Mouse (Mus musculus) neural tube, embryonic 14.5 days (tissue): ENCODE measurements at regions not wholly inside any gene's neighbourhood (a gene's known extent, or its start where the extent isn't known, plus 50 kb on each side); places are given as distances from the start of the nearest gene placed in this dataset.

Source experiments
- ATAC-seq: fragments of 200-750 bp; cut with Nextera tagmentation; 2 replicates; pipeline ENCODE4 v1.8.0; 2017; ENCODE audit warnings: low read depth, mild to moderate bottlenecking, moderate TSS enrichment, moderate library complexity
- H3K27ac ChIP-seq: fragments of 300-500 bp; sonication (generic); 2 replicates; pipeline ENCODE4 v1.5.1; 2014; ENCODE audit warnings: low read depth, mild to moderate bottlenecking, control low read depth, low read length, moderate library complexity, mixed read lengths
- H3K27me3 ChIP-seq: fragments of 300-500 bp; sonication (generic); 2 replicates; pipeline ENCODE4 v1.6.1; 2014; ENCODE audit warnings: low read length; ENCODE audit not compliant: control insufficient read depth, insufficient read depth
- H3K36me3 ChIP-seq: fragments of 300-500 bp; sonication (generic); 2 replicates; pipeline ENCODE4 v1.6.1; 2014; ENCODE audit warnings: low read length, mixed read lengths; ENCODE audit not compliant: control insufficient read depth, insufficient read depth
- H3K4me1 ChIP-seq: fragments of 300-500 bp; sonication (generic); 2 replicates; pipeline ENCODE4 v1.6.1; 2014; ENCODE audit warnings: low read length; ENCODE audit not compliant: control insufficient read depth, insufficient read depth
- H3K4me2 ChIP-seq: fragments of 300-500 bp; sonication (generic); 2 replicates; pipeline ENCODE4 v1.6.1; 2014; ENCODE audit warnings: mild to moderate bottlenecking, low read depth, low read length, control low read depth
- H3K4me3 ChIP-seq: fragments of 300-500 bp; sonication (generic); 2 replicates; pipeline ENCODE4 v1.5.1; 2014; ENCODE audit warnings: low read depth, low read length, control low read depth, mixed read lengths
- H3K9ac ChIP-seq: fragments of 300-500 bp; sonication (generic); replicated peaks from 2 replicates; pipeline ENCODE4 v1.6.1; 2014; ENCODE audit warnings: low read depth, mild to moderate bottlenecking, control low read depth, low read length, mixed read lengths
- H3K9me3 ChIP-seq: fragments of 300-500 bp; sonication (generic); 2 replicates; pipeline ENCODE4 v1.6.1; 2016; ENCODE audit warnings: low read length; ENCODE audit not compliant: control insufficient read depth
- WGBS: fragments of 180-500 bp; shearing (Covaris S2); extraction: QIAGEN DNeasy Blood & Tissue Kit; methylation state at CpG from one replicate; pipeline ENCODE4 v1.1.7; 2014; 5-methylcytosine and 5-hydroxymethylcytosine counted together

DNA sequence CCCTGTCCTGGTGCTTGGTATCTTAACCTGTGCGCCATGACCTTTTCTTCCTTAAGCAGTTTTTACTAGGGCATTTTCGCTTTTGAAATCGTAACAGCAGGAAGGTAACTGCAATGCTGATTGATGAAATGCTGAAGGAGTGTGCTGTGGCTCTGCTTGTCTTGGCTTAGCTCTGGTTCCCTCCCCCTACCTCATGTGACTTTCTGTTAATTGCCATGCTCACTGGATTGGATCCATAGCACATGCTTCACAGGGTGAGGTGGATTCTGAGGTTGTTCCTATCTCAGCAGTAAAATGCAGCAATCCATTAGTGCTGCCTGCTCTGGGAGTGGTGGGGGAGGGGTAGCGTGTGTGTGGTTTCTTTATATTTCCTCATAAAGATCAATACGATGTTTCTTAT lies 268.6 kb upstream of the Eef2kmt start:
- H3K9me3 ChIP-seq, result no peaks in the 10 kb centered on the region
- no peak overlapping the region for H3K9ac ChIP-seq
- peaks cover 2% of the 10 kb centered on the region; the same call in 1 of the 2 replicates for H3K4me1 ChIP-seq
- ATAC-seq, result peak; percentile 79
- H3K4me2 ChIP-seq, result no peak overlapping the region
- H3K27ac ChIP-seq, result peak overlapping the region; percentile 70; the same call in 1 of the 2 replicates
- no peaks in the 10 kb centered on the region for H3K36me3 ChIP-seq
- no peak overlapping the region for H3K4me3 ChIP-seq
- 61% methylated on average over 5 of the region's 5 CpGs for WGBS
- H3K27me3 ChIP-seq, result no peaks in the 10 kb centered on the region

DNA sequence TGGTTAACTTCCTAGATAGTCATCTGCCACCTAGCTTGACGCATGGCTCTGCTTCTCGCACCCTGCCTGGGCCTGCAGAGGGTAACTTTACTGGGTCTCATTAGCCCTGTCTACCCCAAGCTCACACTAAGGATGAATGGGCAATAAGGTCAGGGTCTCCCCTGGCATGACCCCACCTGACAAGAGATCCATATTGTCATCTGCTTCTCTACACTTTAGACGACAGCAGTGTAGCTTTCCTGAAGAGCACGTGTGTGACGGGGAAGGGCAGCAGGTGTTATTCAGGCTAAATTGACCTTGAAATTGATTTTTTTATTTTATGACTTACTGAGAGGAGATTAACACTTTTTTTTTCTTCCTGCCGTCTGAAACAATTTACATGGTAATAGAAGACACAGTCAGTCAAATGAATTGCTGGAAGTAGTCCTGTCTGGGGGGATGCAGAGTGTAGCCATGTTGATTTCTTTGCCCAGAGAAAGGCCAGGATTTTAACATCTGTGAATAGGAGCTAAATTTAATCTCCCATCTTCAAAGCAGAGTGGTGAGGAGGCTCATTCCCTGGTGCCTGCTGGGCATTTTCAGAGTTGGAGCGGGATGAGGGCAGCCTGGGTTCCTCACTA lies 267.7 kb upstream of the Eef2kmt start:
- H3K4me2 ChIP-seq, result no peak overlapping the region
- WGBS, result 27% methylated on average over 7 of the region's 7 CpGs
- H3K9ac ChIP-seq, result no peak overlapping the region
- H3K27me3 ChIP-seq, result no peaks in the 10 kb centered on the region
- H3K27ac ChIP-seq, result peak overlapping the region; percentile 70
- no peaks in the 10 kb centered on the region for H3K9me3 ChIP-seq
- no peak overlapping the region for H3K4me3 ChIP-seq
- ATAC-seq, result peak; percentile 59
- no peaks in the 10 kb centered on the region for H3K36me3 ChIP-seq
- peaks cover 2% of the 10 kb centered on the region; the same call in 1 of the 2 replicates for H3K4me1 ChIP-seq

DNA sequence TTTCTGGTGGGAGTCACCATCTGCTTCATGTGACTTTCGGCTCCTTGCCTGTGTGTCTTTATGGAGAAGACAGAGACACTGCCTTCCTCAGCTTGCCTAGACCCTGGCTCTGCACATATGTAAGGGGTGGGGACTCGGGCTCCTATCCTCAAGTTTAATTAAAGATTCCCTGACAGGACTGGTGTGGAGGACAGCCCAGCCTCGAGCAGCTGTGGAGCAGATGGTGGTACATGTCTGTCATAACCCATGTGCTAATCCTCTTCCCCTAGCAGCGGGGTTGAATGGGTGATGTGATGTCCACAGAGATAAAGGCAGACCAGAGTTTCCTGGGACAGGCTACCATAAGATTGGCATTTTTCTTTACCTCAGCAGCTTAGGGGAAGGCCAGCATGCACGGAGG lies 262.0 kb upstream of the Eef2kmt start:
- Histone ChIP-seq H3K9me3 (no peaks in the 10 kb centered on the region), H3K4me1 (no peaks in the 10 kb centered on the region), H3K4me3 (no peak overlapping the region), H3K27me3 (no peaks in the 10 kb centered on the region), H3K27ac (no peak overlapping the region), H3K9ac (no peak overlapping the region), H3K36me3 (no peaks in the 10 kb centered on the region), H3K4me2 (no peak overlapping the region)
- 72% methylated on average over 5 of the region's 5 CpGs for WGBS
- no peak for ATAC-seq

DNA sequence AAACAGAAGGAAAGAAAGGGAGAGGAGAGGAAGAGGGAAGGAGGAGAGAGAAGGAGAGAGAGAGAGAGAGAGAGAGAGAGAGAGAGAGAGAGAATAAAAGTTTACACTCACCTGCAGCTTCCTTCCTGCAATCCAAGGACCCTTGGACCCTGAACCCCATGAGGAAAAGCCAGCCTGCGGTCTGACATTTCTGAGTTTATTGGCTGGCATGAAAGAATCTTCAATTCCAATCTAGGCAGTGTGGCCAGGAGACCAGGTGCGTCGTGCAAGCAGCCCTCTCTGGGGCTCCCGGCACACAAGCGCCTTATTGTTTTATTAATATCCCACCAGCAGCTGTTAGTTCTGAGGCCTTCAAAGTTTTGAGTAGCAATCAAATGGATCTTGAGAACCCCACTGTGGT lies 260.1 kb upstream of the Eef2kmt start:
- Histone ChIP-seq H3K36me3 (no peaks in the 10 kb centered on the region), H3K9ac (no peak overlapping the region), H3K27me3 (no peaks in the 10 kb centered on the region), H3K9me3 (no peaks in the 10 kb centered on the region), H3K4me1 (no peaks in the 10 kb centered on the region), H3K27ac (no peak overlapping the region), H3K4me2 (no peak overlapping the region), H3K4me3 (no peak overlapping the region)
- ATAC-seq, result no peak
- WGBS, result 72% methylated on average over 5 of the region's 5 CpGs

DNA sequence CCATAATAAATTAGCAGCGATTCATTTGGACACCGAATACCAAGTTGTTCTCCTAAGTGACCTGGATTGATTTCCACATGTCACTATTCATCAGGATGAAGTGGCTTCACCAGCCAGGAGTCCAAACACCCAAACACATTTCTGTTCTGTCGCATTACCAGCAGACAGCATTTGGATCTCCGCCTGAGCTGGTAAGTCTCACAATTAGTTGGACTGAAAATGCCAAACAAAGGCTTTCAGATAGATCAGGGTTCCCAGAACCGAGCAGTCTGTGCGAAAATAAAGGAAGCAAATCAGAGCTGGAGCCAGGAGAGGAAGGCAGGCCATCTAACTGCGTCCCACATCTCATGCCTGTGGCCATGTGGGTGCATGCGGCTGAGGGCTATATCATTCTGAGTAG lies 251.5 kb upstream of the Eef2kmt start:
- whole genome bisulfite sequencing, result 63% methylated on average over 8 of the region's 8 CpGs
- Histone ChIP-seq H3K36me3 (no peaks in the 10 kb centered on the region), H3K27me3 (no peaks in the 10 kb centered on the region), H3K27ac (peak overlapping the region; percentile 39; the same call in 1 of the 2 replicates), H3K4me1 (no peaks in the 10 kb centered on the region), H3K9me3 (no peaks in the 10 kb centered on the region), H3K9ac (no peak overlapping the region), H3K4me3 (no peak overlapping the region), H3K4me2 (no peak overlapping the region)
- ATAC-seq, result no peak

DNA sequence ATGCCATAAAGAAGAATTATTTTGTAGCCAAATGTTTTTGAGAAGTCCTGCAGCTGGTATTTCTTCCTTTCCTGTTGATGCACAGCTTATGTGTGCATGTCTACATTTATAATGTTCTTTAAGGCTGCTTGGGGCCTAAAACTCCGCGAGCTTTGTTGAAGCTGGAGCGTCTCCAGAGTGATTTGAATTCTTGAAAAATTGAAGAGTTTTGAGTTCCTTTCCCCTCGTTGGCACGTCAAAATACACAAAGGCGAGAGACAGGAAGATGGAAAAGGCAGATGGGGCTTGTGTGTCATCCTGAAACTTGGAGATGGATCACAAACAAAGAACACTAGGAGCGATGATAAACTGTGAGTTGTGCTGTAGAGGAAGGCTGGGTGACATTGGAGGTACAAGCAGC lies 246.2 kb upstream of the Eef2kmt start:
- H3K27ac ChIP-seq, result no peak overlapping the region
- no peak for ATAC-seq
- H3K4me1 ChIP-seq, result no peaks in the 10 kb centered on the region
- H3K9me3 ChIP-seq, result no peaks in the 10 kb centered on the region
- no peak overlapping the region for H3K4me3 ChIP-seq
- H3K27me3 ChIP-seq, result no peaks in the 10 kb centered on the region
- H3K36me3 ChIP-seq, result no peaks in the 10 kb centered on the region
- H3K9ac ChIP-seq, result no peak overlapping the region
- WGBS, result 91% methylated on average over 7 of the region's 7 CpGs
- no peak overlapping the region for H3K4me2 ChIP-seq

DNA sequence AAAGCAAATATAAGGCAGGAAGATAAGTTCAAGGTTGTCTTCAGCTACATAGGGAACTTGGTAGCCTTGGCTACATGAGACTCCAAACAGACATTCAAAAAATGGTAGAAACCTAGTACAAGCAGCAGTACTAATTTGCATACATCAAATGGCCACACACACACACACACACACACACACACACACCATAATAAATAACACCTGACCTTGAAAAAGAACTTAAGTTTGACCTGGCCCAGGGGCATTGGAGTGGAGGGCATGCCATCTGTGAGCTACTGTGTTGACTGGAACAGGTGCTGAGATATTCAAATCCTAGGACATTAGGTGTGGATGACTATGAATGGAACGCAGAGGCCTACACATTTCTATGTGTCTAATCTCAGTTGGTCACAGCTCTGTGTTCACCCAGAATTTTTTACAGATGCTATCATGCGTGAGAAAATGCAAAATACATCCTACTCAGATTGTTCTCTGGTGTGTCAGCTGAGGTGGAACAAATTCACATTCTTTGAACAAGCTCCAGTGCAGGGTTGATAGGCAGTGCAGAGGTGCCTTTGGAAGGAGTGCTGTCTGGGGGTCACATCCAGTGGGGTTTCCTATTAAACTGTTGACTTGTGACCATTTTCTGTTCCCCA lies 240.4 kb upstream of the Eef2kmt start:
- H3K4me3 ChIP-seq, result no peak overlapping the region
- H3K27ac ChIP-seq, result no peak overlapping the region
- H3K27me3 ChIP-seq, result no peaks in the 10 kb centered on the region
- H3K9ac ChIP-seq, result no peak overlapping the region
- ATAC-seq, result no peak
- H3K9me3 ChIP-seq, result no peaks in the 10 kb centered on the region
- H3K4me2 ChIP-seq, result no peak overlapping the region
- no peaks in the 10 kb centered on the region for H3K4me1 ChIP-seq
- WGBS, result 51% methylated on average over 2 of the region's 2 CpGs
- no peaks in the 10 kb centered on the region for H3K36me3 ChIP-seq

DNA sequence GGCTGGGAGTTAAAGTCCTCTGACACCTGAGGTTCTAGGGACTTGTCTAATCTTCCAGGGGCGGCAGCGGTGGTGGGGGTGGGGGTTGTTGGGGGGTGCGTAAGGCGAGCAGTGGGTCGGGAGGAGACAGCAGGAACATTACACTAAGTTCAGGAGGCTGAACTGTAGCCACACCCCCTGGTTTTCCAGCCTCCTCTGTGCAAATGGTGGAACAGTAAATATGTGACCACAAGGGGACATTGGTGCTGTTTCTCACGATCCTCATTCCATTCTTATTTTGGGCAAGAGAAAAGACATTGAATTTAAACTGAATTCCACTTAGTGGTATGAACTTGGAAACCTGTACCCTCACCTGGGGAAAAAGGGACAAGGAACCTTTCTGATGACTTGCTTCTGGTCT lies 237.6 kb upstream of the Eef2kmt start:
- Histone ChIP-seq H3K9me3 (no peaks in the 10 kb centered on the region), H3K4me1 (no peaks in the 10 kb centered on the region), H3K4me2 (no peak overlapping the region), H3K27ac (no peak overlapping the region), H3K36me3 (no peaks in the 10 kb centered on the region), H3K4me3 (no peak overlapping the region), H3K9ac (no peak overlapping the region), H3K27me3 (no peaks in the 10 kb centered on the region)
- WGBS, result 42% methylated on average over 6 of the region's 6 CpGs
- no peak for ATAC-seq

DNA sequence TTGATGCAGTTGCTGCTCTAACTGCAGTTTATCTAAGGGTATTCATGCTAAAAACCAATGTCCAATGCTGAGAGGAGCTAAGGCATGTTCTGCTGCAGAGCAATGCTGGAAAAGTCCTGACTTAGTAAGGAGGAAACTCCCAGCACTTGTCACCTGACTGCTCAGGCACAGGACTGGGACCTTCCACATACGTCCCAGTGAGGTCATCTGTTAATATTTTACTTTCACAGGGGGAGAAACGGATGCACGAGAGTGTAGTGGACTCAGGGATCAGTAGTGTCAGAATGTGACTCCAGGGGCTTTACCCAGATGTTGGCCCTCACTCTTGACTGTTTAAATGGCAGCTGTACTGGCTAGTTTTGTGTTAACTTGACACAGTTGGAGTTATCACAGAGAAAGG lies 231.5 kb upstream of the Eef2kmt start:
- Histone ChIP-seq H3K36me3 (no peaks in the 10 kb centered on the region), H3K27me3 (no peaks in the 10 kb centered on the region)
- 66% methylated on average over 3 of the region's 3 CpGs for WGBS

More for the DNA sequence above, 231.5 kb upstream of the Eef2kmt start:
- Histone ChIP-seq H3K9me3 (no peaks in the 10 kb centered on the region), H3K27ac (no peak overlapping the region), H3K4me1 (0 out of 2 replicates have a peak, but pooled peaks cover 4% of the 10 kb centered on the region), H3K9ac (no peak overlapping the region), H3K4me2 (no peak overlapping the region), H3K4me3 (no peak overlapping the region)
- ATAC-seq, result no peak
